Mouse (Mus musculus) limb, embryonic 13.5 days (tissue): ENCODE results near the gene Tex50. TPM values are rescaled to one million over a fixed set of nuclear protein-coding genes. Genes with fewer than 3 reads are reported as not detected.
"Not testable (repeated sequence)": the region's sequence is repeated elsewhere in the genome, so short reads cannot be mapped to it uniquely, and the experiment has no call there.

Source experiments
- ATAC-seq: fragments of 200-750 bp; cut with Nextera tagmentation; 2 replicates; pipeline ENCODE4 v1.8.0; 2017; ENCODE audit warnings: low read depth, moderate number of reproducible peaks, moderate TSS enrichment; ENCODE audit not compliant: low FRiP score
- H3K27ac ChIP-seq: fragments of 300-500 bp; sonication (generic); 2 replicates; pipeline ENCODE4 v1.5.1; 2015; ENCODE audit warnings: inconsistent platforms, mild to moderate bottlenecking, moderate library complexity
- H3K27me3 ChIP-seq: fragments of 300-500 bp; sonication (generic); 2 replicates; pipeline ENCODE4 v1.6.1; 2015; ENCODE audit warnings: mild to moderate bottlenecking, inconsistent platforms
- H3K36me3 ChIP-seq: fragments of 300-500 bp; sonication (generic); 2 replicates; pipeline ENCODE4 v1.6.1; 2015; ENCODE audit warnings: inconsistent platforms, mild to moderate bottlenecking, moderate library complexity
- H3K4me1 ChIP-seq: fragments of 300-500 bp; sonication (generic); 2 replicates; pipeline ENCODE4 v1.6.1; 2015; ENCODE audit warnings: inconsistent platforms
- H3K4me2 ChIP-seq: fragments of 300-500 bp; sonication (generic); replicated peaks from 2 replicates; pipeline ENCODE4 v1.6.1; 2015; ENCODE audit warnings: inconsistent platforms, mild to moderate bottlenecking, moderate library complexity
- H3K4me3 ChIP-seq: fragments of 300-500 bp; sonication (generic); 2 replicates; pipeline ENCODE4 v1.5.1; 2015; ENCODE audit warnings: moderate library complexity, mild to moderate bottlenecking, inconsistent platforms
- H3K9ac ChIP-seq: fragments of 300-500 bp; sonication (generic); 2 replicates; pipeline ENCODE4 v1.6.1; 2015; ENCODE audit warnings: mild to moderate bottlenecking, inconsistent platforms
- H3K9me3 ChIP-seq: fragments of 300-500 bp; sonication (generic); 2 replicates; pipeline ENCODE4 v1.6.1; 2016; ENCODE audit warnings: inconsistent platforms
- WGBS: fragments of 180-500 bp; shearing (Covaris S2); methylation state at CpG from one replicate; pipeline ENCODE4 v1.1.7; 2015; 5-methylcytosine and 5-hydroxymethylcytosine counted together
- polyA plus RNA-seq: library from polyadenylated mRNA; unstranded; fragments of >200 nt; fragmentation: Nextera tagmentation; extraction: Ambion mirVana; gene quantifications from 2 replicates; pipeline ENCODE4 v1.2.1, GENCODE M21; 2015

The Tex50 gene
- polyA plus RNA-seq, 1 experiment from 2014 or later, result 0.15 TPM

DNA sequence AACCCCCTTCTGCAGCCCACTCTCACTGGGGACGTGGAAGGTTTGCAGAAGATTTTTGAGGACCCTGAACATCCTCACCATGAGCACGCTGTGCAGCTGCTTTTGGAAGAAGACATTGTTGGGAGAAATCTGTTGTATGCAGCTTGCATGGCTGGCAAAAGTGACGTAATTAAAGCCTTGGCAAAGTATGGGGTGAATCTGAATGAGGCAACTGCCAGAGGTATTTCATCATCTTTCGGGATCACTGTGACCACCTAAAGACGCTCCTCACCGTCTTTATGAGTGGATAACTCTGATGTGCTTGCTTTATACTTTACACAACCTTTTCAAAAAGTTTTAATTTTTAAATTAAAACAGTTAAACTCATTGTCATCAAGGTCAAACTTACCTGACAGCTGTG lies 8.0 kb downstream of the Tex50 start:
- no peaks in the 10 kb centered on the region for H3K9me3 ChIP-seq
- H3K27ac ChIP-seq, result no peak overlapping the region
- no peaks in the 10 kb centered on the region for H3K4me1 ChIP-seq
- no peak overlapping the region for H3K4me2 ChIP-seq
- no peaks in the 10 kb centered on the region for H3K36me3 ChIP-seq
- H3K27me3 ChIP-seq, result no peaks in the 10 kb centered on the region
- H3K9ac ChIP-seq, result no peak overlapping the region
- no peak overlapping the region for H3K4me3 ChIP-seq
- no peak for ATAC-seq
- 76% methylated on average over 6 of the region's 6 CpGs for WGBS

DNA sequence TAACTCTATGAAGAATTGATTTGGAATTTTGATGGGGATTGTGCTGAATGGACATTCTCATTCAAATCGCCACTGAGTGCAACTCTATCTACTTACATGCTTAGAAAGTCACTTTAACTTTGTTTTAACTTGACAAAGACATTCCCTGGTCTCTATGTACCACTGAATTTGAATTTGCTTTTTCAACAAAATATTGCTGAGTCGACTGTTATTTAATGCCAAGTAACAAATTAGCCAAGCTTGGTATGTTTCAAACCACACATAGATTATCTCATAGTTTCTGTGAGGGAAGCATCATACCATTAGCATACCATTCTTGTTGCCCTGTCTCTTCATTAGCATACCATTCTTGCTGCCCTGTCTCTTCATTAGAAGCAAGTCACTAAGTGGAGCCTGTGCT lies 11.2 kb downstream of the Tex50 start:
- Histone ChIP-seq H3K4me3 (no peak overlapping the region), H3K27me3 (no peaks in the 10 kb centered on the region), H3K27ac (no peak overlapping the region), H3K9ac (no peak overlapping the region), H3K36me3 (no peaks in the 10 kb centered on the region), H3K4me1 (no peaks in the 10 kb centered on the region), H3K9me3 (no peaks in the 10 kb centered on the region), H3K4me2 (no peak overlapping the region)
- 68% methylated on average over 2 of the region's 2 CpGs for WGBS
- ATAC-seq, result no peak

DNA sequence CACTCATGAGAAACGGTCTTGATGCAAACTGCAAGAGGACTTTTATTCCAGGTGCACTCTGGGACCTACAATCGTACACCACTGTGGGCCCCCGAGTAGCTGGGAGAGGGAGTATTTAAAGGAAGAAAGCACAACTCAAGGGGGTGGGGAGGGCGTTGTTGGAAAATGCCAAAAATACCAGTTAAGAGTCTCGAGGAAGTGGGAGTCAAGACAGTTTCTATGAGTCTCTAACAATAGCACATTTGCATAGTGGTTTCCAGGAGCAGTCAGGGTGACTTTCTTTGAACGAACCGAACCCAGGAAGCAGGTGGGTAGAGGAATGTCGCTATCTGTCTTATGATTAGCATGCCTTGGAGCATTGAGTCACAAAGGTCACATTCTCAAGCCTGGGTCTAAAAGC lies 13.5 kb downstream of the Tex50 start:
- not testable (repeated sequence) for H3K4me1 ChIP-seq, H3K36me3 ChIP-seq, H3K27me3 ChIP-seq, ATAC-seq, H3K4me2 ChIP-seq, H3K4me3 ChIP-seq, H3K9me3 ChIP-seq, H3K9ac ChIP-seq, H3K27ac ChIP-seq
- 84% methylated on average over 8 of the region's 8 CpGs for WGBS

DNA sequence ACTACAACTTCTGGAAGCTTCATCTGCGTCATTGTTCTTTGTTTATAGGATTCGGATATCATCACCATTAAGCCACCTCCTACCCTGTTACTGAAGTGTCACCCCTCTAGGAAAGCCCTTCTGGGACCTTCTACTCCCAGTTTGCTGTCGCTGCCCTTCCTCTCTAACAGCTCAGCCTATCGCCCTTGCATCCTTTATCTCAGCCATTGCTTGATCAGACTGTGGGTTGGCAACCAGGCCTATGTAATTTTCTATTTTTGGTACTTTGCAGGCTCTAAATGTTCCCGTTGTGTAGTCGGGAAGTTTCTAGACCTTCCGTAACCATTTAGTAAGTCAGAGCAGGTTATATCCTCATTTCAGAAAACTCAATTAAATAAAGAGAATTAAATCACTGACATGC lies 15.9 kb downstream of the Tex50 start:
- Histone ChIP-seq H3K4me3 (no peak overlapping the region), H3K9me3 (no peaks in the 10 kb centered on the region), H3K36me3 (no peaks in the 10 kb centered on the region), H3K27me3 (no peaks in the 10 kb centered on the region), H3K4me1 (no peaks in the 10 kb centered on the region), H3K9ac (no peak overlapping the region), H3K27ac (no peak overlapping the region), H3K4me2 (peak overlapping the region; percentile 79)
- 93% methylated on average over 7 of the region's 7 CpGs for WGBS
- ATAC-seq, result no peak

DNA sequence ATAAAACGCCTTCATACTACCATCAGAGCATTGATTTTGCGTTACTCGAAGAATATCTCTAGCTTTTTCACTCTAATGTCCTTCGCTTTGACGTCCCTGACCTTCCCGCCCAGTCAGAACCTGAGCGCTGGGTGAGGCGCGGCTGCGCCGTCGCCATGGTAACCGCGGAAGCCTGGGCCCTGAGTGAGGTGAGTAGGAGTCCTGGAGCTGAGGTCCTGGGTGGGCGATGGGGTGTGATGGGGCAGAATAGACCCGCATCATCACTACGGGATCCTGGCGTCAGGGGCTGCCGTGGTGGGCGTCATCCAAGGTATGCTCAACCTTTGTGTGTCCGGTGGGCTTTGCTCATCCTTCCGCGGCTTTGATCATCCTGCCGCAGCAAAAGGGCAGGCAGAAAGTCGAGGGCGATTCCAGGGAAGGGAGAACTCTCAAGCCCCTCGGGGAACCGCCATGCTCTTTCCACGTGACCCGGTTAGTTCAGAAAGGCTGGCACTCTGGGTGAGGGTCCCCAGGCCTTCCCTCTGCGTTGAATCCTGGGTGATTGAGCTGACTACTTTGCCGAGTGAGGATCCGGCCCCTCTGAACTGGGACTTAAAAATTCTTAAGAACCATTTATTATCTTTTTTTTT lies 16.5 kb downstream of the Tex50 start, which contains the start of gene Ankrd45:
TSS of gene Ankrd45 (plus strand) at position 161 of the 629 bp plus-strand sequence.
- H3K9me3 ChIP-seq, result no peaks in the 10 kb centered on the region
- 5% methylated on average over 33 of the region's 33 CpGs for WGBS
- peak within 1 kb of the TSS; percentile 46 for H3K4me3 ChIP-seq
- H3K27me3 ChIP-seq, result no peaks in the 10 kb centered on the region
- H3K36me3 ChIP-seq, result no peaks in the 10 kb centered on the region
- no peaks in the 10 kb centered on the region for H3K4me1 ChIP-seq
- peak within 1 kb of the TSS; percentile 69 for H3K9ac ChIP-seq
- H3K4me2 ChIP-seq, result peak within 1 kb of the TSS; percentile 79
- ATAC-seq, result peak; percentile 75
- H3K27ac ChIP-seq, result no peak within 1 kb of the TSS

DNA sequence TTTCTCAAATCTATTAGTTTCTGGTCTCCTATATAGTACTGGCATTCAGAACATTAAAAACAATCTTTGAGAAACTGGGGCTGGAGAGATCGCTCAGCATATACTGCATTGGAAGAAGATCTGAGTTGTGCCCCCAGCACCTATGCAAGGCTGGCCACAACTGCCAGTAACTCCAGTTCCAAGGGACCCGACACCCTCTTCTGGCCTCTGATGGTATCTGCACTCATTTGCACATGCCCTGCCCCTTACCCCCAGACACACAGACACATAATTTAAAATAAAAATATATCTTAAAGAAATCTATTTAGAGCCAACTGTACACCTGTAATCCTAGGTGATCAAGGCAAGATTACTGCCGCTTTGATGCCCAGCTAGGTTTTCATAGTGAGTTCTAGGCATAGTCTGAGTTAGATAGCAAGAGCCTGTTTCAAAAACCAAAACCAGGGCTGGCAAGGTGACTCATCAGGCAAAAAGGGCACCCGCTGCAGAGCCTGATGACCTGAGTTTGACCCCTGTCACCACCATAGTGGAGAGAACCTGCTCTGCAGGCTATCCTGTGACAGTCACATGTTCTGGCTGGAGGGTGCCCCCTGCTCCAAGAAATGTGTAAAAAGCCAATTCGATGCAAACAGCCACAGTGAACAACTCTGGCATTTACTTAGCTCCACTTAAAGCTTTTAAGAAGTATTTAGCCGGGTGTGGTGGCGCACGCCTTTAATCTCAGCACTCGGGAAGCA lies 18.9 kb downstream of the Tex50 start:
- Histone ChIP-seq H3K9me3 (no peaks in the 10 kb centered on the region), H3K27ac (no peak overlapping the region), H3K4me2 (no peak overlapping the region), H3K27me3 (no peaks in the 10 kb centered on the region), H3K4me1 (no peaks in the 10 kb centered on the region), H3K36me3 (no peaks in the 10 kb centered on the region), H3K4me3 (no peak overlapping the region), H3K9ac (no peak overlapping the region)
- ATAC-seq, result no peak
- 77% methylated on average over 9 of the region's 9 CpGs for WGBS

DNA sequence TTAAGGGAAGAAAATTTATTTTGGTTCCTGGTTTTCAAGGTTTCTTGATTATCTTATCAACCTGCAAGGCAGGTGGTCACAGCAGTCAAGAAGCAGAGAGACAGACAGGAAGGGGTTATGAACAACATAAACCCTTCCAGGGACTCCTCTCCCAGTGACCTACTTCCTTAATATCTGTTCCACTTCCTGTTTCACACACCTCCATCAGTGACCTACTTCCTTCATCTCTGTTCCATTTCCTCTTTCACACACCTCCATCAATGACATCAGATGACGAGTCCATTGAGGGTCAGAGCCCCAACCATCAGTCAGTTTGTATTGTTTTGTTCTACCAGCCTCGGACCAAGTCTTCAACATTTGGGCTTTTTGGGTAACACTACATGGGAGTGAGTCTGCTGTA lies 19.6 kb downstream of the Tex50 start:
- no peak overlapping the region for H3K4me3 ChIP-seq
- no peak overlapping the region for H3K4me2 ChIP-seq
- H3K9ac ChIP-seq, result no peak overlapping the region
- H3K4me1 ChIP-seq, result no peaks in the 10 kb centered on the region
- H3K9me3 ChIP-seq, result no peaks in the 10 kb centered on the region
- no peaks in the 10 kb centered on the region for H3K36me3 ChIP-seq
- no peak overlapping the region for H3K27ac ChIP-seq
- WGBS, result 92% methylated on average over 2 of the region's 2 CpGs
- no peak for ATAC-seq
- H3K27me3 ChIP-seq, result no peaks in the 10 kb centered on the region

DNA sequence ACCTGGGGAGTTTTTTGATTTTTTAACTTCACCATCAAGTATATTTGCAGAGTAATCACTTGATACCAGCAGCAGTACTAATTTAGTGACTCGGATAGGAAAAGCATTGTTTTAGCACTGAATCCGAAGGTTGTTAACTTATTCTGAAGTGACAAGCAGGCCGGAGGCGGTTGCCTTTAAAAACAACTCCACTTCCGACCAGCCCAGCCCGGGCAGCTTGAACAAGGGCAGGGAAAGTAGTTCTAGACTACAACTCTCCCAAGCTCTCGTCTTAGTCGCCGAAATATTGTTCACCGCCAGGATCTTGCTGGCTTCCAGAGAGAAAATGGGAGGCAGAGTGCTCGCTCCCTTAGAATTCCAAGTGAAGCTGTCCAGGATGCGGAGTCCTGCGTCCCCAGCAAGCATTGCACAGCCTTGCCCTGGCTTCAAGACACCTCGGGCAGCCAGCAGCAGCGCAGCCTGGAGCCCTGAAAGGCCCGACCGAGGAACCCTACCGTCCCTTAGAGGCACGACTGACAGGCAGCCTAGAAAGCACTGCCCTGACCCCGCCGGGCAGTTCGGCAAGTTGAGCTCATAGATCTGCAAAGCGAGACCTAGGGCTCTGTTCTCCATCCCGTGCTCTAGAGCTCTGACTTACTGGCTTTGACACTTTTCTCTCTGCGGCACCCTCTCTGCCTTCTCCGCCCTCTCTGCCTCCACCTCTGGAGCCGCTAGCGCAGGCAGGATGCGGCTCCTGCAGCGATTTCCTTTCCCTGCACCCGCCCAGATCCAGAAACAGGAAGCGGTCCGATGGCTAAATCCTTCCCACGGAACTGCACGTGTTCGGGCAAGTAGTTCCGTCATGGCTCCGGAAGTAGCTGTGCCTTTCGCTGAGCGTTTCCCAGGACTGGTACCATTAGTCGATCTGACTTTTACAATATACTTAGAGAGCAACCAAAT lies 28.1 kb downstream of the Tex50 start, which contains the start of gene Klhl20:
TSS of gene Klhl20 (minus strand) at position 786 of the 939 bp plus-strand sequence.
- Histone ChIP-seq H3K9me3 (no peaks in the 10 kb centered on the region), H3K27me3 (no peaks in the 10 kb centered on the region), H3K27ac (peak within 1 kb of the TSS; percentile 86), H3K36me3 (peaks cover 6% of the 10 kb centered on the region), H3K4me3 (peak within 1 kb of the TSS; percentile 94), H3K4me1 (peaks cover 10% of the 10 kb centered on the region), H3K9ac (peak within 1 kb of the TSS; percentile 93), H3K4me2 (peak within 1 kb of the TSS; percentile 87)
- WGBS, result 2% methylated on average over 41 of the region's 41 CpGs
- peak; percentile 95 for ATAC-seq

DNA sequence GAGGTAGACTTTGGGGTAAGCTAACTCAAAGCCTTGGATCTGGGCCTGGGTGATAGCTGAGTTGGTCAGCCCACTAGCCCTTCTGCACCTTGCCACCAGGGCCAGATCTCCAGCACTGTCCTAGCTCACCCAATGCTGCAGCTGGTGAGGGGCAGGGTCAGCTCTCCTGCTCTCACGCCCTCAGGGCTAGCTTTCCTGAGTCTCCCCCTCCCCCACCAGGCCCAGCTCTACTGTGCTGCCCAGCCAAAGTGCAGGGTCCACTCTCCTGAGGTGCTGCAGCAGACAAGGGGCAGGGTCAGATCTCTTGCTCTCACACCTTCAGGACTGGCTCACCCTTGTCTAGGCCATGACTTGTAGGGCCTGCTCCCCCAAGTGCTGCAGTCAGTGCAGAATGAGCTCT lies 32.7 kb downstream of the Tex50 start:
- no peak for ATAC-seq
- peaks cover 6% of the 10 kb centered on the region for H3K36me3 ChIP-seq

DNA sequence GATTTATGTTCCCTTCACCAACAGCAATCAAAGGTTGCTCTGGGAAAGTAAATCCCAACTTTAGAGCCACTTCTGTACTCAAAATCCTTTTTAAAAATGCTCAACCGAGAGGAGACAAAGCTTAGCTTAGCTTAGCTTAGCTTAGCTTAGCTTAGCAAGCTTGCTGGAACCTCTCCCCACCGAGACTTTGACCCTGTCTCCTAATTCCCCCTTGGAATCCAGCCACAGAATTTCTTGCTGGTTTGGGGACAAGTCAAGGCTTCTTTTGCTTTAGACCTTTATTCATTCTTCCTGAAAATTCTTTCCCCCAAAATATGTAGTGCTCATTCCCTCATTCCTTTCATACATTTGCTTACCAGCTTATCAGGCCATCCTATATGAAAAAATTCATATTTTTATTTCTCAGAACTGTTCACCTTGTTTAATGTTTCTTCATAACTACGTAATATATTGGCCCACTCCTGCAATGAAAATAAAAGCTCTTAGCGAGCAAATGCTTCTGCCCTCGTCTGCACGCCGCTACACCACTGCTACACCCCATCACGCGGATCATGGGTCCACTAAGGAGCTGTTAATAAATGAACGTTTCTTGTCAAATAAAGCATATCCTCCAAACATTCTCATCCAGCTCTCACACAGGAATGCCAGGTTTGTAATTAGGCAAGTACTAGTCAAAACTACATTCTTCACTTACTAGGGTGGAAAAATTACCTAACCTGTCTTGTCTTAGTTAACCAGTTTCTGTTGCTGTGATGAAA lies 36.3 kb downstream of the Tex50 start:
- Histone ChIP-seq H3K27me3 (no peaks in the 10 kb centered on the region), H3K4me1 (no peaks in the 10 kb centered on the region), H3K4me2 (no peak overlapping the region), H3K9me3 (no peaks in the 10 kb centered on the region), H3K4me3 (no peak overlapping the region), H3K36me3 (peaks cover 11% of the 10 kb centered on the region), H3K27ac (no peak overlapping the region), H3K9ac (no peak overlapping the region)
- ATAC-seq, result no peak
- 89% methylated on average over 10 of the region's 10 CpGs for WGBS

More for the DNA sequence above, 32.7 kb downstream of the Tex50 start:
- Histone ChIP-seq H3K9ac (no peak overlapping the region), H3K27ac (no peak overlapping the region), H3K4me2 (no peak overlapping the region), H3K27me3 (no peaks in the 10 kb centered on the region), H3K9me3 (no peaks in the 10 kb centered on the region), H3K4me1 (peaks cover 10% of the 10 kb centered on the region), H3K4me3 (no peak overlapping the region)
- WGBS, result 71% methylated on average over 1 of the region's 1 CpGs

DNA sequence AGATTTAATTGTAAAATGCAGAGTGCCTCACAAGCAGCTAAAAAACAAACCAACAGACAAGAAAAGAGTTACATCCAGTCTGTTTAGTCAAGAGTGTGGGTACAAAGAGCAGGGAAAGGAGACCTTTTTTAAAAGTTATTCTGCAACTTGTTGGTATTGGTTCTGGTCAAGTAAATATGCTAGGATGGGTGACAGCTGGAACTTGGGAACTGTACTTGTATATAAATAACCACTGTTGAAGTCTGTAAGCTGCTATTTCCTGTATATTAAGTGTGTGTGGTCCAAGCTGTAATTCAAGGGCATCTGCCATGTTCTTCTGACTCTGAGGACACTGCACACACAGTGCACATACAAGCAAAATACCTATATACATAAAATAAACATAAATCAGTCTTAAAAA lies 44.5 kb downstream of the Tex50 start:
- no peaks in the 10 kb centered on the region for H3K4me1 ChIP-seq
- H3K4me2 ChIP-seq, result no peak overlapping the region
- no peak overlapping the region for H3K9ac ChIP-seq
- no peaks in the 10 kb centered on the region for H3K9me3 ChIP-seq
- no peak overlapping the region for H3K27ac ChIP-seq
- no peak overlapping the region for H3K4me3 ChIP-seq
- peaks cover 3% of the 10 kb centered on the region; the same call in 1 of the 2 replicates for H3K36me3 ChIP-seq
- ATAC-seq, result no peak
- H3K27me3 ChIP-seq, result no peaks in the 10 kb centered on the region
